Mouse (Mus musculus): ENCODE data around the gene Kifc3.
"Not testable (repeated sequence)": the region's sequence is repeated elsewhere in the genome, so short reads cannot be mapped to it uniquely, and the experiment has no call there.

The Kifc3 gene

DNA sequence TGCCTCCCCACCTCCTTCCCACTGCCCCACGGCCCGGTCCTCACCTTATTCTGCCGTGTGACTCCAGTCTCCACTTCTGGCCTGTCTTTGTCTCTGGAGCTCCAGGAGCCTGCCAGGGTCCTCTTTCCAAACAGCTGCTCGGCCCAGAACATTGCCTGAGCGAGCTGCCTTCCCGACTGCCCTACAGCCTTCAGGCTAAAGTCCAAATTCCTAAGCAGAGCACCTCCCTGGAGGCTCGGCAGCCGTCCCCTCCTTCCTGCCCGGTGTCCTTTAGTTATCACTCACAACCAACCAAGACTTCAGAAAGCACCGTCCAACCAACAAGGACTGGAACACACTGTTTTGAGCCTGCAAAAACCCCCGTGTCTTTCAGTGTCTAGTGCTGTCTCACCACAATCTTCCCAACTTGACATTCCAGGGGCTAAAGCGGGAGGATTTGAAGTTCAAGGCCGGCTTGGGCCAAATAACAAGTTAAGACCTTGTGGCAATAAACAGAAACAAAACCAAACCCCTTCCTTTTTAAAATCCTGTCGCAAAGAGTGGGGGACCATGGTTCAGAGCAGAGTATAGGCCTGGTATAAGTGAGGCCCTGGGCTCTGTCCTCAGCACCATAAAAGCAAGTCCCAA, at the start of gene Kifc3:
TSS of gene Kifc3 (minus strand) at position 164 of the 627 bp plus-strand sequence.
- no peak for DNase-seq (ENCODE audit: low spot score)

GRCm38 (mm10) chr8:95252056-95252455, 49.4 kb upstream of the Kifc3 start:
- DNase-seq (ENCODE audit: low spot score): no peak

GRCm38 (mm10) chr8:95249847-95250246, 47.2 kb upstream of the Kifc3 start:
- DNase-seq (ENCODE audit: low spot score): no peak

GRCm38 (mm10) chr8:95247277-95247676, 44.7 kb upstream of the Kifc3 start:
- DNase-seq (ENCODE audit: low spot score): no peak

GRCm38 (mm10) chr8:95245180-95245579, 42.6 kb upstream of the Kifc3 start:
- no peak for DNase-seq (ENCODE audit: low spot score)

- DNase-seq (ENCODE audit: low spot score): no peak
These were observed 41.2 kb upstream of the Kifc3 start for GRCm38 (mm10) chr8:95243853-95244252.

GRCm38 (mm10) chr8:95242826-95243571, 40.4 kb upstream of the Kifc3 start:
- DNase-seq (ENCODE audit: low spot score): no peak

- no peak for DNase-seq (ENCODE audit: low spot score)
These were observed 39.6 kb upstream of the Kifc3 start for GRCm38 (mm10) chr8:95242099-95242825.

- peak; percentile 57 for DNase-seq (ENCODE audit: low spot score)
These were observed 33.1 kb upstream of the Kifc3 start for GRCm38 (mm10) chr8:95235683-95236082.

- not testable (repeated sequence) for DNase-seq (ENCODE audit: low spot score)
These were observed 27.5 kb upstream of the Kifc3 start for GRCm38 (mm10) chr8:95230086-95230485.

DNA sequence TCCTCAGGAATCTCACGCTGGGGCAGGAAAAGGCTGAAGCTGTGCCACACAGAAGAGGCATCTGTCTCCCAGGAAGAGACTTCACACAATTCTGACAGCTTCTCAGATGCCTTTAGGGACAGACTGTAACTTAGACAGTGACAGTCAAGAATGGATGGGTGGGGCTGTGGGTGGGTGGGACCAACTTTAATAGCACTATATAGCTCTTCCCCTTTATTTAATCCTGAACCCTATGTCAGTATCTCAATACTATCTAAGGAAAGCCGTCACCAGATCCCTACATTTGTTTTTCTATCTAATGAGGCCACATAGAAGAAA, 24.5 kb upstream of the Kifc3 start:
- no peak for DNase-seq (ENCODE audit: low spot score)

- DNase-seq (ENCODE audit: low spot score): no peak
These were observed 23.9 kb upstream of the Kifc3 start for GRCm38 (mm10) chr8:95226251-95227150.

GRCm38 (mm10) chr8:95223969-95224368, 21.4 kb upstream of the Kifc3 start:
- no peak for DNase-seq (ENCODE audit: low spot score)

DNA sequence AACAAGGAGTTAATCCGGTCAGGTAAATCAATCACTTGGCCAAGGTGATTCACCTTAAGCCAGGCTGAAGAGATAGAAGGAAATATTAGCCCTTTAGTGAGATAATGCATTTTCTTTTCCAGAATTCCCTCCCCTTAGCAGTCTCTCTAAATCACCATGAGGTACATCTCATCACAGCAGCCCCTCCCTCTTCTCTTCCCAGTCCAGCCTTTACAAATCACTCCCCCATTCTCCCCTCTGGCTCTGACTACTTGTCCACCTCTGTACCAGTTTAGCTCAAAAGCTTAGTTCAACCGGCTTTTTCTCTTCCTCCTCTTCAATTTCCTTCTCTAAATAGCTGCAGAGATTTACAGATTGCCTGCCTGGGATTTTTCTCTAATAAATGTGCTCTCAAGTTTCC, 18.4 kb upstream of the Kifc3 start:
- DNase-seq (ENCODE audit: low spot score): no peak

GRCm38 (mm10) chr8:95220571-95220998, 18.0 kb upstream of the Kifc3 start:
- DNase-seq (ENCODE audit: low spot score): no peak

DNA sequence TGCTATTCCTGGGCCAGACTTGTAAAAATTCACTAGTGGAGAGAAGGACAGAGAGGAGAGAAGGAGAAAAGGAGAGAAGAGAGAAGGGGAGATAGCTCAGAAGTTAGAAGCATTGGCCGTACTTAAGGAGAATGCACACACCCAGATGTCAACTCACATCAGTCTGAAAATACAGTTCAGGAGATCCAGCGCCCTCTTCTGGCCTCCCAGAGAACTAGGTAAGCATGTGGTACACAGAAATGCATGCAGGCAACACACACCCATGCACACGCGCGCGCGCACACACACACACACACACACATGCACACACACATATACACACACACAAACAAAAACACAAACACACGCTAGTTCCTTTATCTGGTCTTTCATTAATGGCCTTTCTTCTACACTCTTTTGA, 17.0 kb upstream of the Kifc3 start:
- DNase-seq (ENCODE audit: low spot score): no peak

DNA sequence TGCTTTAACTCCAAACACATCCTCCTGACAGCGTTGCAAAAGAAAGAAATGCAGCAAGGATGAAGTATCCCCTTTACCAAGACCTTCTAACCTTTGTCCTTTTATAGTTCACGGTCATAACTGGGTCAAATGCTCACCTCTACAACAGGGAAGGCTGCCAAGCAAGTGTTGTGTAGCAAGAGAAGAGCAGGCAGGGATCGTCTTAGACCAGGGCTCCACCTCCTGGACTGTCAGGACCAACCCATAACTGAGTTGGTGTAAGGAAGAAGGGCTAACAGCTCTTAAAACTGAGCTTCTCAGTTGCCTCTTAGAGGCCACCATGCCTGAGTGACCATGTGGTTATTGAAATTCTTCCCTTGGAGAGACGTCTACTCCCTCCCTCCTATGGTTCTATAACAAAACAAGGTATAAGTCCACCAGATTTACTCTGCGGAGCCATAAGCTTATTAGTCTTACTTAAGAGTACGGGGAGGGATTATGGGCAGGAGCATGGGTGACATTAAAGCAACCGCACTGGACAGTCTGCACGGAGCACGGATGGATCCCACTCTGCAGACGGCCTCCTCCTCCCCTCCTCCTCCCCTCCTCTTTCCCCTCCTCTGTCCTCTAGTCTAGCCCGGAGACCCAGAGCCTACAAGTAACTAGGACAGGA, 13.2 kb upstream of the Kifc3 start:
- DNase-seq (ENCODE audit: low spot score): no peak

- no peak for DNase-seq (ENCODE audit: low spot score)
These were observed 7.3 kb upstream of the Kifc3 start for GRCm38 (mm10) chr8:95209924-95210323.

GRCm38 (mm10) chr8:95205946-95206345, 3.3 kb upstream of the Kifc3 start:
- DNase-seq (ENCODE audit: low spot score): no peak

GRCm38 (mm10) chr8:95204039-95204380, 1.4 kb upstream of the Kifc3 start:
- peak; percentile 44 for DNase-seq (ENCODE audit: low spot score)

GRCm38 (mm10) chr8:95203326-95204038, 870 bp upstream of the Kifc3 start:
- no peak for DNase-seq (ENCODE audit: low spot score)

Data from c-Kit-positive CD71-positive TER-119-positive erythroid progenitor cells, embryonic 14.5 days (primary cell).